Mouse (Mus musculus) limb, embryonic 15.5 days (tissue): ENCODE data around the gene Camkv. TPM values are rescaled to one million over a fixed set of nuclear protein-coding genes. Genes with fewer than 3 reads are reported as not detected.

ENCODE experiments used
- ATAC-seq: fragments of 200-750 bp; cut with Nextera tagmentation; 2 replicates; pipeline ENCODE4 v1.8.0; 2017; ENCODE audit warnings: low read depth, moderate TSS enrichment; ENCODE audit not compliant: insufficient number of reproducible peaks, low FRiP score, low TSS enrichment
- H3K27ac ChIP-seq: fragments of 300-500 bp; sonication (generic); 2 replicates; pipeline ENCODE4 v1.5.1; 2015; ENCODE audit warnings: moderate library complexity, mild to moderate bottlenecking, inconsistent platforms
- H3K27me3 ChIP-seq: fragments of 300-500 bp; sonication (generic); 2 replicates; pipeline ENCODE4 v1.6.1; 2015; ENCODE audit warnings: inconsistent platforms
- H3K36me3 ChIP-seq: fragments of 300-500 bp; sonication (generic); 2 replicates; pipeline ENCODE4 v1.6.1; 2015; ENCODE audit warnings: inconsistent platforms
- H3K4me1 ChIP-seq: fragments of 300-500 bp; sonication (generic); 2 replicates; pipeline ENCODE4 v1.6.1; 2015; ENCODE audit warnings: inconsistent platforms
- H3K4me2 ChIP-seq: fragments of 300-500 bp; sonication (generic); 2 replicates; pipeline ENCODE4 v1.6.1; 2015; ENCODE audit warnings: mild to moderate bottlenecking, inconsistent platforms
- H3K4me3 ChIP-seq: fragments of 300-500 bp; sonication (generic); 2 replicates; pipeline ENCODE4 v1.5.1; 2015; ENCODE audit warnings: mild to moderate bottlenecking, inconsistent platforms
- H3K9ac ChIP-seq: fragments of 300-500 bp; sonication (generic); 2 replicates; pipeline ENCODE4 v1.6.1; 2015; ENCODE audit warnings: inconsistent platforms
- H3K9me3 ChIP-seq: fragments of 300-500 bp; sonication (generic); 2 replicates; pipeline ENCODE4 v1.6.1; 2016; ENCODE audit warnings: inconsistent platforms
- WGBS: fragments of 180-500 bp; shearing (Covaris S2); methylation state at CpG from one replicate; pipeline ENCODE4 v1.1.7; 2015; 5-methylcytosine and 5-hydroxymethylcytosine counted together
- polyA plus RNA-seq: library from polyadenylated mRNA; unstranded; fragments of >200 nt; fragmentation: Nextera tagmentation; extraction: Ambion mirVana; gene quantifications from 2 replicates; pipeline ENCODE4 v1.2.1, GENCODE M21; 2015

The Camkv gene
- polyA plus RNA-seq, 1 experiment from 2014 or later, result 6.7 TPM

- Histone ChIP-seq H3K4me2 (peak overlapping the region; percentile 79), H3K27me3 (no peaks in the 10 kb centered on the region; the same call in 1 of the 2 replicates), H3K9me3 (no peaks in the 10 kb centered on the region), H3K4me3 (peak overlapping the region; percentile 51), H3K9ac (peak overlapping the region; percentile 37), H3K36me3 (0 out of 2 replicates have a peak, but pooled peaks cover 3% of the 10 kb centered on the region), H3K27ac (peak overlapping the region; percentile 82), H3K4me1 (peaks cover 58% of the 10 kb centered on the region)
- WGBS, result 42% methylated on average over 31 of the region's 31 CpGs
- ATAC-seq, result no peak
Measured at GRCm38 (mm10) chr9:107906967-107907800, 28.3 kb upstream of the Camkv start.

DNA sequence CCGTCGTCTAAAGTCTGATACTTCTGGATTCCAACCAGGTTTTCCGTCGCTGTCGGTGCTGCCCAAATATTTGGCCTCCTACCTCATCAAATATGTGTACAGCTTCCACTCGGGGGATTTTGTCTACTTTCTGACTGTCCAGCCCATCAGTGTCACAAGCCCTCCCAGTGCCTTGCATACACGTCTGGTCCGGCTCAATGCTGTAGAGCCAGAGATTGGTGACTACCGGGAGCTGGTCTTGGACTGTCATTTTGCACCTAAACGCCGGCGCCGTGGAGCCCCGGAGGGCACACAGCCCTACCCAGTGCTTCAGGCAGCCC lies 27.7 kb upstream of the Camkv start:
- Histone ChIP-seq H3K4me1 (peaks cover 57% of the 10 kb centered on the region), H3K27me3 (no peaks in the 10 kb centered on the region; the same call in 1 of the 2 replicates), H3K27ac (no peak overlapping the region), H3K9me3 (no peaks in the 10 kb centered on the region), H3K4me2 (peak overlapping the region; percentile 79), H3K36me3 (peaks cover 3% of the 10 kb centered on the region; the same call in 1 of the 2 replicates), H3K9ac (no peak overlapping the region), H3K4me3 (peak overlapping the region; percentile 51)
- 75% methylated on average over 14 of the region's 14 CpGs for WGBS
- ATAC-seq, result no peak

GRCm38 (mm10) chr9:107908410-107909158 lies 26.9 kb upstream of the Camkv start:
- ATAC-seq, result no peak
- H3K27ac ChIP-seq, result peak overlapping the region; percentile 44
- H3K36me3 ChIP-seq, result peaks cover 9% of the 10 kb centered on the region; the same call in 1 of the 2 replicates
- 29% methylated on average over 18 of the region's 18 CpGs for WGBS
- peak overlapping the region; percentile 51 for H3K4me3 ChIP-seq
- no peaks in the 10 kb centered on the region for H3K9me3 ChIP-seq
- no peaks in the 10 kb centered on the region; the same call in 1 of the 2 replicates for H3K27me3 ChIP-seq
- H3K4me2 ChIP-seq, result peak overlapping the region; percentile 79
- H3K9ac ChIP-seq, result no peak overlapping the region
- peaks cover 57% of the 10 kb centered on the region for H3K4me1 ChIP-seq

GRCm38 (mm10) chr9:107910025-107910769 lies 25.3 kb upstream of the Camkv start:
- Histone ChIP-seq H3K4me2 (no peak overlapping the region), H3K9me3 (no peaks in the 10 kb centered on the region), H3K27me3 (no peaks in the 10 kb centered on the region; the same call in 1 of the 2 replicates), H3K4me1 (peaks cover 53% of the 10 kb centered on the region), H3K4me3 (no peak overlapping the region), H3K36me3 (peaks cover 20% of the 10 kb centered on the region; the same call in 1 of the 2 replicates), H3K9ac (no peak overlapping the region), H3K27ac (peak overlapping the region; percentile 54)
- ATAC-seq, result no peak
- 75% methylated on average over 15 of the region's 15 CpGs for WGBS

DNA sequence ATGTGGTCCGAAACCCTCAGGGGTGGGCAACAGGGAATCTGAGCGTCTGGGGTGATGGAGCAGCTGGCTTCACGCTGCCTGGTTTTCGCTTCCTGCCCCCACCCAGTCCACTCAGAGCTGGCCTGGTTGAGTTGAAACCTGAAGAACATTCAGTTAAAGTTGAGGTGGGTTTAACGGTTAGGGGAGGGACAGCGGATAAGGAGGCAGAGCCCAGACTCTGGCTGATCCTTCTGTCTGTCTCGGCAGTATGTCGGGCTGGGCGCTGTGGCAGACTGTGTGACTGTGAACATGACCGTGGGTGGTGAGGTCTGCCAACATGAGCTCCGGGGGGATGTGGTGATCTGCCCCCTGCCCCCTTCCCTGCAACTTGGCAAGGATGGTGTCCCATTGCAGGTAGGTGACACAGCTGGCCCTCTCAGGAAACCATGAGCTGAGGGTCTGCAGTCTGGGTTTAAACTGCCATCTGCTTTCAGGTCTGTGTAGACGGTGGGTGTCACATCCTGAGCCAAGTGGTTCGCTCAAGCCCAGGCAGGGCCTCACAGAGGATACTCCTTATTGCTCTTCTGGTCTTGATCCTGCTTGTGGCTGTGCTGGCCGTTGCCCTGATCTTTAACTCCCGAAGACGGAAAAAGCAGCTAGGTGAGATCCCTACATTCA lies 20.6 kb upstream of the Camkv start:
- Histone ChIP-seq H3K4me1 (peaks cover 18% of the 10 kb centered on the region), H3K27me3 (no peaks in the 10 kb centered on the region), H3K27ac (no peak overlapping the region), H3K36me3 (peaks cover 31% of the 10 kb centered on the region; the same call in 1 of the 2 replicates), H3K9ac (no peak overlapping the region), H3K4me3 (no peak overlapping the region), H3K4me2 (no peak overlapping the region), H3K9me3 (no peaks in the 10 kb centered on the region)
- WGBS, result 68% methylated on average over 16 of the region's 16 CpGs
- ATAC-seq, result no peak

DNA sequence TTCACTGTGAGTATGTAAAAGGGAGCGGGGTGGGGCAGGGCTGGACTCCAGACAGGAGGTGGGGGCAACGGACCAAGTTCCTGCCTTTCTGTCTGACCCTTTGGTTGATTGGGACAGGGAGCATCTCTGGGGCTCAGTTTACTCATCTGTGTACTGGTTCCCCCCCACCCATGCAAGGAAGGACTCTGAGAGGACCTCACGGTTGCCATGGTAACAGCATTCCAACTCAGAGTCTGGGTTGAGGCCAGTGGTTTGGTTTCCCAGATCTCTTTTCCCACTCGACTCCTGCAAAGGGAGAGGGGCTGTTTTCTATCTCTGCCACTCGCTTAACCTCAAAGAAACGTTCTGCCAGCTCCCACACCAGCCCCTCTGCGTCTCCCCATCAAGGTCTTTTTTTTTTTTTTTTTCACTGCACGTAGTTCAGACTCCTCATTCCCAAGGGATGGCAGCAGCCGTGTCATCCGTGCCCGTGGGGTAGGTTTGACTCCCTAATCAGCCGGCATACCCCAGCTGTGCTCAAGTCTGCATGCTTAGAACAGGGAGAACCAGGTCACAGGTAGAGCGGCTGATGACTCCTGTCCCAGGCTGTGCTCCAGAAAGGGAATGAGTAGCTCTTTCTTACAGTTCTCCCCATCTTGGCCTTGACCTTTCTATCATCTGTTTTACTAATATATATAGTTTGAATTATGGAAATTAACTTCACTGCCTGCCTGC lies 17.4 kb upstream of the Camkv start:
- H3K27me3 ChIP-seq, result no peaks in the 10 kb centered on the region
- H3K4me3 ChIP-seq, result no peak overlapping the region
- peaks cover 11% of the 10 kb centered on the region for H3K4me1 ChIP-seq
- no peaks in the 10 kb centered on the region for H3K9me3 ChIP-seq
- ATAC-seq, result no peak; the same call in 1 of the 2 replicates
- WGBS, result 31% methylated on average over 13 of the region's 13 CpGs
- H3K36me3 ChIP-seq, result peaks cover 29% of the 10 kb centered on the region; the same call in 1 of the 2 replicates
- no peak overlapping the region for H3K9ac ChIP-seq
- H3K27ac ChIP-seq, result no peak overlapping the region
- no peak overlapping the region for H3K4me2 ChIP-seq

GRCm38 (mm10) chr9:107918884-107919283 lies 16.6 kb upstream of the Camkv start:
- WGBS, result 76% methylated on average over 6 of the region's 6 CpGs
- Histone ChIP-seq H3K4me3 (no peak overlapping the region), H3K27me3 (no peaks in the 10 kb centered on the region), H3K9me3 (no peaks in the 10 kb centered on the region), H3K4me1 (peaks cover 13% of the 10 kb centered on the region), H3K9ac (no peak overlapping the region), H3K27ac (no peak overlapping the region), H3K4me2 (no peak overlapping the region), H3K36me3 (peaks cover 23% of the 10 kb centered on the region; the same call in 1 of the 2 replicates)
- ATAC-seq, result no peak

GRCm38 (mm10) chr9:107919441-107919840 lies 16.0 kb upstream of the Camkv start:
- Histone ChIP-seq H3K27ac (no peak overlapping the region), H3K4me1 (peaks cover 18% of the 10 kb centered on the region), H3K27me3 (no peaks in the 10 kb centered on the region), H3K9me3 (no peaks in the 10 kb centered on the region), H3K4me2 (no peak overlapping the region), H3K9ac (no peak overlapping the region), H3K4me3 (no peak overlapping the region), H3K36me3 (peaks cover 18% of the 10 kb centered on the region; the same call in 1 of the 2 replicates)
- ATAC-seq, result no peak
- WGBS, result 84% methylated on average over 5 of the region's 5 CpGs

- Histone ChIP-seq H3K9ac (no peak overlapping the region), H3K4me2 (no peak overlapping the region)
- WGBS, result 38% methylated on average over 7 of the region's 7 CpGs
Measured at GRCm38 (mm10) chr9:107923021-107923420, 12.5 kb upstream of the Camkv start.

DNA sequence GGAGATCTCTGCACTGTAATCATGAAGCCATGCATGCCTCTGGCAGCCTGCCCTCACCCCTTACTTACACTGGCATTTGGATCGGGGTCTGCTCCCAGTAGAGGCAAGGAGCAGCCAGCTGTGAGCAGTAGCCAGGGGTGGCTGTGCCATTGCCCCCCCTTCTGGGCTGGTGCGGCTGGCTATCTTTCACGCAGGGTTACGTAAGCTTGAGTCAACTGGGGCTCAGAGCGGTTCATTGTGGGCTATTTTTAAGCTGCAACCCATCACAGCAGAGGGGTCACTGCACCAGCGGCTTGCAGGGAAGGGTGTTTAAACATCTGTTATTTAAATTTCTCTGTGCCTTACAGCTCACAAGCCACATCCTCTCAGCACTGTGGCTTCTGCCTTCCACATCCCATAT lies 11.5 kb upstream of the Camkv start:
- WGBS, result 50% methylated on average over 6 of the region's 6 CpGs
- Histone ChIP-seq H3K9ac (no peak overlapping the region), H3K4me3 (no peak overlapping the region), H3K4me1 (peaks cover 7% of the 10 kb centered on the region; the same call in 1 of the 2 replicates), H3K36me3 (0 out of 2 replicates have a peak, but pooled peaks cover 7% of the 10 kb centered on the region), H3K27me3 (no peaks in the 10 kb centered on the region), H3K4me2 (no peak overlapping the region), H3K27ac (peak overlapping the region; percentile 54; the same call in 1 of the 2 replicates), H3K9me3 (no peaks in the 10 kb centered on the region)
- ATAC-seq, result no peak

More at GRCm38 (mm10) chr9:107923021-107923420, 12.5 kb upstream of the Camkv start:
- H3K27ac ChIP-seq, result no peak overlapping the region
- H3K4me3 ChIP-seq, result no peak overlapping the region
- 0 out of 2 replicates have a peak, but pooled peaks cover 7% of the 10 kb centered on the region for H3K36me3 ChIP-seq
- ATAC-seq, result no peak
- peaks cover 12% of the 10 kb centered on the region for H3K4me1 ChIP-seq
- no peaks in the 10 kb centered on the region for H3K27me3 ChIP-seq
- no peaks in the 10 kb centered on the region for H3K9me3 ChIP-seq
